Mouse (Mus musculus) liver, embryonic 16.5 days (tissue): ENCODE results near the gene Gm28035. TPM values are rescaled to one million over a fixed set of nuclear protein-coding genes. Genes with fewer than 3 reads are reported as not detected.

Source experiments
- ATAC-seq: fragments of 200-750 bp; cut with Nextera tagmentation; 2 replicates; pipeline ENCODE4 v1.8.0; 2017; ENCODE audit warnings: low read depth, mild to moderate bottlenecking, moderate number of reproducible peaks, moderate library complexity
- H3K27ac ChIP-seq: fragments of 300-500 bp; sonication (generic); 2 replicates; pipeline ENCODE4 v1.5.1; 2014; ENCODE audit warnings: mild to moderate bottlenecking, low read length
- H3K27me3 ChIP-seq: fragments of 300-500 bp; sonication (generic); 2 replicates; pipeline ENCODE4 v1.6.1; 2014; ENCODE audit warnings: low read depth, low read length, mixed read lengths; ENCODE audit not compliant: control insufficient read depth, insufficient read depth
- H3K36me3 ChIP-seq: fragments of 300-500 bp; sonication (generic); 2 replicates; pipeline ENCODE4 v1.6.1; 2014; ENCODE audit warnings: mild to moderate bottlenecking; ENCODE audit not compliant: control insufficient read depth, insufficient read depth
- H3K4me1 ChIP-seq: fragments of 300-500 bp; sonication (generic); 2 replicates; pipeline ENCODE4 v1.6.1; 2014; ENCODE audit warnings: low read depth, low read length, mixed read lengths; ENCODE audit not compliant: control insufficient read depth
- H3K4me2 ChIP-seq: fragments of 300-500 bp; sonication (generic); 2 replicates; pipeline ENCODE4 v1.6.1; 2014; ENCODE audit warnings: low read depth, low read length, mixed read lengths
- H3K4me3 ChIP-seq: fragments of 300-500 bp; sonication (generic); 2 replicates; pipeline ENCODE4 v1.5.1; 2014; ENCODE audit warnings: low read depth, mild to moderate bottlenecking, low read length
- H3K9ac ChIP-seq: fragments of 300-500 bp; sonication (generic); 2 replicates; pipeline ENCODE4 v1.6.1; 2014; ENCODE audit warnings: low read depth, low read length
- H3K9me3 ChIP-seq: fragments of 300-500 bp; sonication (generic); replicated peaks from 2 replicates; pipeline ENCODE4 v1.6.1; 2016; ENCODE audit warnings: low read length; ENCODE audit not compliant: control insufficient read depth
- WGBS: fragments of 180-500 bp; shearing (Covaris S2); extraction: QIAGEN DNeasy Blood & Tissue Kit; methylation state at CpG from one replicate; pipeline ENCODE4 v1.1.7; 2014; ENCODE audit not compliant: insufficient replicate concordance; 5-methylcytosine and 5-hydroxymethylcytosine counted together
- polyA plus RNA-seq: library from polyadenylated mRNA; unstranded; fragments of >200 nt; fragmentation: Nextera tagmentation; extraction: Ambion mirVana; gene quantifications from 2 replicates; pipeline ENCODE4 v1.2.1, GENCODE M21; 2015

The Gm28035 gene
- polyA plus RNA-seq, 1 experiment from 2014 or later: 0.15 TPM

GRCm38 (mm10) chr2:30255631-30256395 is 15.4 kb downstream of the Gm28035 start:
- Histone ChIP-seq H3K4me2 (no peak overlapping the region), H3K36me3 (peaks cover 24% of the 10 kb centered on the region), H3K27me3 (no peaks in the 10 kb centered on the region), H3K4me3 (no peak overlapping the region), H3K4me1 (peaks cover 10% of the 10 kb centered on the region), H3K27ac (no peak overlapping the region), H3K9me3 (no peaks in the 10 kb centered on the region), H3K9ac (no peak overlapping the region)
- WGBS: 93% methylated on average over 42 of the region's 42 CpGs
- no peak for ATAC-seq

GRCm38 (mm10) chr2:30256616-30257350 is 16.4 kb downstream of the Gm28035 start:
- no peak overlapping the region for H3K4me2 ChIP-seq
- H3K27ac ChIP-seq: no peak overlapping the region
- H3K4me3 ChIP-seq: no peak overlapping the region
- no peak for ATAC-seq
- no peaks in the 10 kb centered on the region for H3K27me3 ChIP-seq
- peaks cover 4% of the 10 kb centered on the region for H3K4me1 ChIP-seq
- H3K9me3 ChIP-seq: no peaks in the 10 kb centered on the region
- WGBS: 89% methylated on average over 30 of the region's 30 CpGs
- no peak overlapping the region for H3K9ac ChIP-seq
- H3K36me3 ChIP-seq: peaks cover 28% of the 10 kb centered on the region

- Histone ChIP-seq H3K27me3 (no peaks in the 10 kb centered on the region), H3K9me3 (no peaks in the 10 kb centered on the region), H3K9ac (no peak overlapping the region), H3K27ac (no peak overlapping the region), H3K4me2 (no peak overlapping the region), H3K36me3 (peaks cover 35% of the 10 kb centered on the region), H3K4me3 (no peak overlapping the region), H3K4me1 (no peaks in the 10 kb centered on the region; the same call in none of the 2 replicates)
- ATAC-seq: no peak
- WGBS: 40% methylated on average over 7 of the region's 7 CpGs
Measured at GRCm38 (mm10) chr2:30257699-30258460, 17.5 kb downstream of the Gm28035 start.

- Histone ChIP-seq H3K9ac (no peak overlapping the region), H3K9me3 (no peaks in the 10 kb centered on the region), H3K27ac (no peak overlapping the region), H3K4me3 (no peak overlapping the region), H3K4me1 (no peaks in the 10 kb centered on the region; the same call in none of the 2 replicates), H3K36me3 (peaks cover 42% of the 10 kb centered on the region), H3K4me2 (no peak overlapping the region; the same call in 1 of the 2 replicates), H3K27me3 (no peaks in the 10 kb centered on the region)
- WGBS: 58% methylated on average over 4 of the region's 4 CpGs
- peak; percentile 40; the same call in 1 of the 2 replicates for ATAC-seq
Measured at GRCm38 (mm10) chr2:30258600-30258999, 18.2 kb downstream of the Gm28035 start.

- Histone ChIP-seq H3K4me1 (no peaks in the 10 kb centered on the region; the same call in none of the 2 replicates), H3K27me3 (no peaks in the 10 kb centered on the region), H3K4me3 (no peak overlapping the region), H3K4me2 (no peak overlapping the region), H3K36me3 (peaks cover 47% of the 10 kb centered on the region), H3K27ac (peak overlapping the region; percentile 21; the same call in 1 of the 2 replicates), H3K9me3 (no peaks in the 10 kb centered on the region), H3K9ac (no peak overlapping the region)
- no peak for ATAC-seq
- 81% methylated on average over 15 of the region's 15 CpGs for WGBS
Measured at GRCm38 (mm10) chr2:30259131-30260064, 19.0 kb downstream of the Gm28035 start.

GRCm38 (mm10) chr2:30261064-30261736 is 20.8 kb downstream of the Gm28035 start:
- H3K4me3 ChIP-seq: no peak overlapping the region
- peaks cover 35% of the 10 kb centered on the region for H3K36me3 ChIP-seq
- no peak overlapping the region for H3K4me2 ChIP-seq
- 72% methylated on average over 4 of the region's 4 CpGs for WGBS
- peaks cover 12% of the 10 kb centered on the region for H3K4me1 ChIP-seq
- no peaks in the 10 kb centered on the region for H3K27me3 ChIP-seq
- H3K27ac ChIP-seq: no peak overlapping the region
- H3K9ac ChIP-seq: no peak overlapping the region
- no peak for ATAC-seq
- H3K9me3 ChIP-seq: no peaks in the 10 kb centered on the region

GRCm38 (mm10) chr2:30261921-30262839 is 21.8 kb downstream of the Gm28035 start:
- peaks cover 25% of the 10 kb centered on the region for H3K36me3 ChIP-seq
- no peaks in the 10 kb centered on the region for H3K27me3 ChIP-seq
- no peak overlapping the region for H3K27ac ChIP-seq
- H3K9me3 ChIP-seq: no peaks in the 10 kb centered on the region
- H3K4me3 ChIP-seq: no peak overlapping the region
- peaks cover 18% of the 10 kb centered on the region for H3K4me1 ChIP-seq
- 90% methylated on average over 18 of the region's 18 CpGs for WGBS
- no peak overlapping the region for H3K9ac ChIP-seq
- no peak for ATAC-seq
- H3K4me2 ChIP-seq: no peak overlapping the region
